Mouse (Mus musculus) bone marrow, adult 2 months (tissue): Measurements from ENCODE around the gene Tmem41b. TPM values are rescaled to one million over a fixed set of nuclear protein-coding genes. Genes with fewer than 3 reads are reported as not detected.

ENCODE experiments used
- H3K27ac ChIP-seq: fragments of 200-500 bp; 2 replicates; pipeline ENCODE4 v1.5.1; 2012; ENCODE audit warnings: low read depth, mild to moderate bottlenecking, control low read depth, inconsistent platforms, low read length; ENCODE audit not compliant: control insufficient read depth, poor library complexity, insufficient read depth
- H3K4me1 ChIP-seq: fragments of 200-500 bp; 2 replicates; pipeline ENCODE4 v1.6.1; 2011; ENCODE audit warnings: low read length; ENCODE audit not compliant: control insufficient read depth, insufficient read depth
- H3K4me3 ChIP-seq: fragments of 200-500 bp; replicated peaks from 2 replicates; pipeline ENCODE3; 2011; ENCODE audit warnings: mild to moderate bottlenecking, low read depth, low read length, control low read depth; ENCODE audit not compliant: control insufficient read depth
- CTCF ChIP-seq: fragments of 200-500 bp; IDR thresholded peaks from 2 replicates; pipeline ENCODE4 v1.5.1; 2011; ENCODE audit warnings: low read length, control low read depth; ENCODE audit not compliant: control insufficient read depth, insufficient read depth
- POLR2A ChIP-seq: fragments of 200-500 bp; IDR thresholded peaks from 2 replicates; pipeline ENCODE4 v1.6.1; 2011; ENCODE audit warnings: low read depth, mild to moderate bottlenecking, control low read depth, low read length, borderline replicate concordance; ENCODE audit not compliant: control insufficient read depth
- WGBS: fragments of 180-500 bp; shearing (Covaris S2); methylation state at CpG from one replicate; pipeline ENCODE4 v1.1.7; 2018; 5-methylcytosine and 5-hydroxymethylcytosine counted together
- polyA plus RNA-seq: library from polyadenylated mRNA; stranded (reverse); fragments of >200 nt; gene quantifications from 2 replicates; pipeline ENCODE4 v1.2.4, GENCODE M21; 2011; ENCODE audit warnings: low replicate concordance; ENCODE audit not compliant: missing spikeins, insufficient read depth, insufficient read length

Gene Tmem41b
- polyA plus RNA-seq, 1 experiment, result 12.1 TPM

DNA sequence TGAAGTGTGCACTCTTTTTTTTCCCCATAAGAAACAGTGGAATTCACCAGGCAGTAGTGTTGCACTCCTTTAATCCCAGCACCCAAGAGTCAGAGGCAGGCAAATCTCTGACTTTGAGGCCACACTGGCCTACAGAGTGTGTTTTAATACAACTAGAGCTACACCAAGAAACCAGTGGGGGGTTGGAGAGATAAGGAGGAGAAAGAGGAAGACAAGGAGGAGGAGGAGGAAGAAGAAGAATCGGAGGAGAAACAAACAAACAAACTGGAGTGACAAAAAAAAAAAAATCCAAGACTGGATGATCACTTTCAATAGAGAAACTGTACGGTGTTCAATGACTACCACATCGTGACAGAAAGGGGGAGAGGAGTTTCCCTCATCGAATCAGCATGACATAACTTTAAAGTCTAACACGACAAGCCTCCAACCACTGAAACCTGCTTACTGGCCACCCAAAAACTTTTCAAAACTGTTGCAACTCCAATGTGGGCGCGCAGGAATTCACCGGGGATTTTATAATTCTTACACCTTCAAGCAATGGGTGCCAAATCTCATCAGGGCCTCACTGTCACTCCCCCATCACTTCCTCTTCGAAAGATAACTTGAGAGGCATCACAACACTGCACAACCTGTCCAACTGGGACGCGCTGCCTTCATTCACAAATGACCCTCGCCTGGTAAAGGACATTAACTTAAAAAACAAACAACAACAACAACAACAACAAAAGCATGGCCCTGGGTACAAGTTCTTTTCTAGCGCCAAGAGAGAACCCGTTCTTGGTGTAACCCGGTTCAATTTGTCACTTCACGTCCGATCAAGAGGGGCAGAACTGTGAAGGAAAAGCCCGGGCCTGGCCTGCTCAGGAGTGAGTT, 27.6 kb downstream of the Tmem41b start:
- Histone ChIP-seq H3K4me3 (peak overlapping the region; percentile 76), H3K27ac (peak overlapping the region; percentile 92), H3K4me1 (no peaks in the 10 kb centered on the region; the same call in 1 of the 2 replicates)
- TF ChIP-seq POLR2A, result no peak
- TF ChIP-seq CTCF, result no peak
- WGBS, result under 1% methylated on average over 18 of the region's 18 CpGs

DNA sequence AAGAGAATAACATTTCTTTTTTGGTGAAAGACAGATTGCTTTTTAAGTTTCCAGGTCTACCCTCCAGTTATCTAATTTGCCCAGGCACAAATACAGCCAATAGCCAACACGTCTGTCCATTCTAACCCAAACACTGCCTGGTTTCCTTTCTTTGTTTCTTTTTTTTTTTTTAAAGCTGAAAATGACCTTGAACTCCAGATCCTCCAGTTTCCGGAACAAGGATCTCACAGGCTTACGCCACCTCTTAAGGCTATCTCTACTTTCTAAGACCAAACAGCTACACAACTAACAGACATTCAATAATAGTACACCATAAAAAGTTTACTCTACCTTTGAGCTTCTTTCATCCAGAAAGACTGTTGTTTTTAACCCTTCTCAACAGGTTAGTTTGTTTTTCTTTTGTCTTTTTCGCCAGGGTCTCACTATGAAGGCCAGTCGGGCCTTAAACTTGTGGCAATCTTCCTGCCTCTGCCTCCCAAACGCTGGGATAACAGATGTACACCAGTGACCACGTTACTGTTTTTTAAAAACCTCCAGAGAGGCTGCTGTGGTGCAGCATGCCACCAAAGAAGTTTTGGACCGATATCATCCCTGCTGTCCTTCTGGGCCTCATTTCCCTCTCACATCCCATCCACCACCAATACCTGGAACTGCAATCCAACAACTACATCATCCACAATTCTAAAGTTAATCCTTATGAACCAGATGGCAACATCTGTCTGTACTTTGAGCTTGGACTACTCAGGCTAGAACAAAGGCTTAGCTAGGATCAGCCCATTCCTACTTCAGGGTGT, 28.5 kb downstream of the Tmem41b start:
- no peak for TF ChIP-seq CTCF
- no peak for TF ChIP-seq POLR2A
- H3K4me3 ChIP-seq, result peak overlapping the region; percentile 14
- 47% methylated on average over 8 of the region's 8 CpGs for WGBS
- no peaks in the 10 kb centered on the region; the same call in 1 of the 2 replicates for H3K4me1 ChIP-seq
- no peak overlapping the region for H3K27ac ChIP-seq

DNA sequence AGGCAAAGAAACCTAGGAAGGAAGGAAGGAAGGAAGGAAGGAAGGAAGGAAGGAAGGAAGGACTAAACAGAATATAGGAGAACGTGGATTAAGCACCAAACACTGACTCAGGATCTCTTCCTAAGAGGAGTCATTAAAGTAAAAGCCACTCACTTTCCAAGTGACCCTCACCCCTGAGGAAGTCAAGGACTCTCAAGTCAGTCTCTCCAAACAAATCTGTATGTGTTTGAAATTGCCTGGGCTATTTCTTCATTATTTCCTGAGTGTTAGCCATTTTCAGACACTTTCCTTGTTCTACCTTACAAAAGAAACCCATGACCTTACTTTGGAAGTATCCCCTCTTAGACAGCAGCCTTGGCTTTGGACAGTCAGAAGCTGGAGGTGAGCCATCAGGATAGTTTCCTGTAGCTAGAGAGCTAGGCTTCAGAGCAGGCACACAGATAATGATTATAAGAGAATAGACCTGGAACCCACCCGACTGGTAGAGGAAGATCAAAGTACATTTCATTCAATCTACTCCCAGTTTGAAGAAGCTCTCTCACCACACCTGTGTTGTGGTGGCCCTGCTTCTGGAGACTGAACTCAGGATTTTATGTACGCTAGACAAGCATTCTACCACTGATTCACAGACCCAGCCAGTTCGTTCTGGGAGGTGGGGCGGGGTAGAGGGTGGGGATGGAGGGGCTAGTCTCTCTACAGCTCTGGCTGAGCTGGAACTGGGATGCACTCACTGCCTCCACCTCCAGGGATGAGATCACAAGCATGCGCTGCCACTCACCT, 31.9 kb downstream of the Tmem41b start:
- Histone ChIP-seq H3K27ac (no peak overlapping the region), H3K4me1 (no peaks in the 10 kb centered on the region; the same call in 1 of the 2 replicates), H3K4me3 (no peak overlapping the region)
- WGBS, result 59% methylated on average over 6 of the region's 6 CpGs
- TF ChIP-seq POLR2A, result no peak
- no peak for TF ChIP-seq CTCF

DNA sequence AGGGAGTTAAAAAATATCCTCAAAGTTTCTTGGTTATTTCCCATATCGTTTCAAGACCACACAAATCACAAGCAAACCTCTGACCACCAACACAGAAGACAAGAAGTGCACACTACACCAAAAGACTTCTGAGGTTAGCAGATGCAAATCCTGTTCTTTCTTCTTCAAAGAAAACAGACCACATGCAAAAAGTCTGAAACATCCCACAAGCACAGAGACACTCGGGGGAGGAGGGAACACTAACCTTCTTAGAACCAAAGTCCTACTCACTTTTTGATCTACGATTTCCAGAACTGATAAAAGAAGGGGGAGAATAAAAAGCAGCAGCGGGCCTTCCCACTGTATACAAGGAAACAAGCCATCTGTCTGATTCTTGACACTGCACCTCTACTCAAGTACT, 35.4 kb downstream of the Tmem41b start:
- Histone ChIP-seq H3K4me1 (no peaks in the 10 kb centered on the region), H3K4me3 (no peak overlapping the region), H3K27ac (no peak overlapping the region)
- WGBS, result 39% methylated on average over 4 of the region's 4 CpGs
- TF ChIP-seq CTCF, result no peak
- no peak for TF ChIP-seq POLR2A

DNA sequence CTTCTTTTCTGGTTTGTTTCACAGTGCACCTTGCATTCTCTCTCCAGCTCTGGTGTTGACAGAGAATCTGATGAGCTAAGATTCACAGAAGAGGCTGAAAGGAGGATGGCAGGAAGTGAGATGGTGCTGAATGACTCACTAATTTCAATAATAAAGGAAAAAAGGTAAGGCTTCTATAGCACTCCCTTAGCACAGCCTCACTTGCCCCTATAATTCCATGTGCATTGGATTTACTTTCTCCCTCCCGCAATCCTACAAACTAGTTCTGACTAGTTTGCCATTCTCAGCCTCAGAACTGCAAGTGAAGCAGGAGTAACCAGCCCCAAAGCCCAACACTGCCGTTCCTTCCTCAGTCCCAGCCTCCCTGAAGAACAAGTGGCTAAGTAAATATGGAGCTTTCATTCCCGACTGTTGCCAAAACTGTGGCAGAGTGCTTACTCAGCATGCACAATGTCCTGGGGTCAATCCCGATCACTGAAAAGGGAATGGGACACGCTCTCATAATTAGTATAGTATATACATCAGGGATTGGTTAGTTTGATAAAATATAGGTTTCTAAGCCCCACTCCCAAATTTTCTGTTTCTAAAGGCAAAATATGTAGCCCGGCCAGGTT, 42.2 kb downstream of the Tmem41b start:
- Histone ChIP-seq H3K27ac (no peak overlapping the region), H3K4me1 (no peaks in the 10 kb centered on the region), H3K4me3 (no peak overlapping the region)
- 86% methylated on average over 6 of the region's 6 CpGs for WGBS
- TF ChIP-seq POLR2A (no peak), CTCF (no peak)

DNA sequence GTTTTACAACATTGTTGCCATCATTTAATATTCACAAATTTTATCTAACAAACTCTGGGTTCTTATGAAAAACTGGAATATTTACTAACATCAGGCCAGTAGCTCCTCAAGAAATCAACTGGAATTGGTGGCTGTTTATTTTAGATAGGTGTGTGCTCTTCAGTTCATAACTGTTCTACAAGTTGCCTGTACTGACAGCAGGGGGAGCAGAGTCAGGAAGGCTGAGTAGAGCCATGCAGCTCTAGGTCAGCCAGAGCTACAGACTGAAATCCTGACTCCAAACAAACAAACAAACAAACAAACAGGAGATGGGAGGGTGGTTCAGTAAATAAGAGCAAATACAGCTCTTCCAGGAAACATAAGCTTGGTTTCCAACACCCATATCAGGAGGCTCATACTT, 57.1 kb downstream of the Tmem41b start:
- H3K4me3 ChIP-seq, result no peak overlapping the region
- no peak for TF ChIP-seq POLR2A
- TF ChIP-seq CTCF, result peak; percentile 31; the same call in 1 of the 2 replicates
- H3K27ac ChIP-seq, result no peak overlapping the region

DNA sequence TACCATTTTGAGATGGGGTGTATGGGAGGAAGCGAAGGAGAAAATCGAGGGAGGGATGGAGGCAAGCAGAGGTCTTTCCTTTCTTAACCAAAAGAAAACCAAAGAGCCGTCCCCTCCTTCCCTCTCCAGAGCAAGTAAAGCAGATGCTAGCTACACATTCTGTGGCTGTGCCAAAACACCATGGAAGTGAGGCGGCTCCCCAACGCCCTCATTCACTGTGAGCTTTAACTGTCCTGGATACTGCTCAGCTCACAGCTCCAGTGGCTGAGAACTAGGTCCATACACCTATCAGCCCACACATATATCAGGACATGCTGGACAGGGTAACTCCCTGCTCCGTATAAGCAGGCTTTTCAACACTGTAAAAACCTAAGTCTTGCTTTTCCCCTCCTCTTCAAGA, 58.4 kb downstream of the Tmem41b start:
- TF ChIP-seq CTCF, result no peak
- TF ChIP-seq POLR2A, result no peak
- WGBS, result 84% methylated on average over 6 of the region's 6 CpGs
- H3K27ac ChIP-seq, result no peak overlapping the region
- no peak overlapping the region for H3K4me3 ChIP-seq
- no peaks in the 10 kb centered on the region for H3K4me1 ChIP-seq

More for the DNA sequence above, 57.1 kb downstream of the Tmem41b start:
- H3K4me1 ChIP-seq, result no peaks in the 10 kb centered on the region
